Mouse (Mus musculus): ENCODE data around the gene Hcn4.
A peak's percentile ranks its signal among the peaks of the same experiment; 100 is the strongest.

GRCm38 (mm10) chr9:58873541-58874324 lies 50.5 kb downstream of the Hcn4 start:
- TF ChIP-seq CTCF (IDR thresholded peaks at IDR 0.05; ENCODE audit: control insufficient read depth, insufficient read depth, insufficient read length): peak; percentile 56
- TF ChIP-seq MAX (IDR thresholded peaks at IDR 0.05): no peak
- no peak for TF ChIP-seq USF1 (IDR thresholded peaks at IDR 0.05; ENCODE audit: low read depth)
